Mouse (Mus musculus): ENCODE measurements around the gene 2210016L21Rik.
A peak's percentile ranks its signal among the peaks of the same experiment; 100 is the strongest.

GRCm38 (mm10) chr5:114902413-114902812 is 39.5 kb upstream of the 2210016L21Rik start:
- peak; percentile 31 for TF ChIP-seq CTCF (IDR thresholded peaks at IDR 0.05; ENCODE audit: control insufficient read depth, insufficient read depth, insufficient read length)
- no peak for TF ChIP-seq USF1 (IDR thresholded peaks at IDR 0.05; ENCODE audit: low read depth)
- TF ChIP-seq CEBPB (IDR thresholded peaks at IDR 0.05; ENCODE audit: low read depth): no peak
- TF ChIP-seq MAX (IDR thresholded peaks at IDR 0.05): no peak
- TF ChIP-seq MYOD1 (IDR thresholded peaks at IDR 0.05; ENCODE audit: control insufficient read depth, insufficient read length, low read depth): no peak

Measured in C2C12 (cell line).